Mouse (Mus musculus) urinary bladder, postnatal 36 days (tissue): Measurements from ENCODE around the gene Rhbdf1.
A peak's percentile ranks its signal among the peaks of the same experiment; 100 is the strongest.

Source experiments
- DNase-seq, 2 experiments: peaks; one replicate each; pipeline ENCODE4 v3.0.0; 2022; ENCODE audit warnings: low spot score in 2 of 2, mixed read lengths in 1 of 2

Gene Rhbdf1

GRCm38 (mm10) chr11:32238093-32238860 lies 16.2 kb upstream of the Rhbdf1 start:
- DNase-seq = peak in 1 of 2 experiments; percentile 70

- DNase-seq = no peak
These were observed 15.3 kb upstream of the Rhbdf1 start for GRCm38 (mm10) chr11:32237411-32237795.

- no peak for DNase-seq
These were observed 14.8 kb upstream of the Rhbdf1 start for GRCm38 (mm10) chr11:32236712-32237410.

- DNase-seq = no peak
These were observed 14.0 kb upstream of the Rhbdf1 start for GRCm38 (mm10) chr11:32236132-32236531.

- peak in 1 of 2 experiments; percentile 75 for DNase-seq
These were observed 13.5 kb upstream of the Rhbdf1 start for GRCm38 (mm10) chr11:32235646-32236045.

- no peak for DNase-seq
These were observed 12.9 kb upstream of the Rhbdf1 start for GRCm38 (mm10) chr11:32234816-32235485.

GRCm38 (mm10) chr11:32233895-32234294 lies 11.8 kb upstream of the Rhbdf1 start:
- DNase-seq = no peak

GRCm38 (mm10) chr11:32232848-32233247 lies 10.7 kb upstream of the Rhbdf1 start:
- DNase-seq = no peak

- no peak for DNase-seq
These were observed 9.0 kb upstream of the Rhbdf1 start for GRCm38 (mm10) chr11:32231125-32231524.

- no peak for DNase-seq
These were observed 8.1 kb upstream of the Rhbdf1 start for GRCm38 (mm10) chr11:32230220-32230619.

- no peak for DNase-seq
These were observed 6.3 kb upstream of the Rhbdf1 start for GRCm38 (mm10) chr11:32228292-32228845.

- no peak for DNase-seq
These were observed 5.5 kb upstream of the Rhbdf1 start for GRCm38 (mm10) chr11:32227555-32227954.

GRCm38 (mm10) chr11:32227041-32227440 lies 4.9 kb upstream of the Rhbdf1 start:
- DNase-seq = no peak

- DNase-seq = peak; percentile 81 to 89
These were observed 4.2 kb upstream of the Rhbdf1 start, which contains the start of gene Mpg for GRCm38 (mm10) chr11:32226124-32226871. TSS of gene Mpg (plus strand) at chr11:32226505.

- DNase-seq = peak in 1 of 2 experiments; percentile 28
These were observed 3.4 kb upstream of the Rhbdf1 start for GRCm38 (mm10) chr11:32225222-32226104.

GRCm38 (mm10) chr11:32224468-32225139 lies 2.5 kb upstream of the Rhbdf1 start:
- peak; percentile 79 to 88 for DNase-seq

GRCm38 (mm10) chr11:32223297-32223967 lies 1.3 kb upstream of the Rhbdf1 start:
- no peak for DNase-seq

GRCm38 (mm10) chr11:32222570-32223194 lies 582 bp upstream of the Rhbdf1 start:
- DNase-seq = no peak
